Mouse (Mus musculus): ENCODE results near the gene Cntn3.
A peak's percentile ranks its signal among the peaks of the same experiment; 100 is the strongest.
"Not testable (repeated sequence)": the region's sequence is repeated elsewhere in the genome, so short reads cannot be mapped to it uniquely, and the experiment has no call there.

Cntn3 gene

GRCm38 (mm10) chr6:102573001-102573400 is at the start of gene Cntn3:
Cntn3 (minus strand) TSS chr6:102573101.
- not testable (repeated sequence) for DNase-seq (ENCODE audit: low spot score)

GRCm38 (mm10) chr6:102600773-102601172 is 27.9 kb upstream of the Cntn3 start:
- no peak for DNase-seq (ENCODE audit: low spot score)

GRCm38 (mm10) chr6:102597756-102598155 is 24.9 kb upstream of the Cntn3 start:
- DNase-seq (ENCODE audit: low spot score) = no peak

DNA sequence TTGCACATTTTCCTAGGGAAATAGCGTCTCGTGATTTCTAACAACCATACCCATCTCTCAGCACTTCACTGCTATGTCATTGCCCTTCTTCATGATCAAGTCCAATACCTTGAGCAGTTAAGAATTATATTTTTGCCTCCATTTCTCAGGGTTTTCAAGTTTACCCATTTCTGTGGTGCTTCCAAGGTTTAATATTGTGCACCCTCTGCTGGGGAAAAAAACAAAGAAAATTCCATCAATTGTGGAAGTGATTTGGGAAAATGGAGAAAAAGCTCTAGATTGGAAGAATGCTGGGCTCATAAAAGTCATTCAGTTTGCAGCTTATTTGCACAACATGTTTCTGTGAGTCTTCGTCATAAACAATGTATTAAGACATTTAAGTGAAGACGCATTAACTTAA is 17.2 kb upstream of the Cntn3 start:
- DNase-seq (ENCODE audit: low spot score) = no peak

- DNase-seq (ENCODE audit: low spot score) = no peak
These were observed 16.4 kb upstream of the Cntn3 start for GRCm38 (mm10) chr6:102589311-102589710.

DNA sequence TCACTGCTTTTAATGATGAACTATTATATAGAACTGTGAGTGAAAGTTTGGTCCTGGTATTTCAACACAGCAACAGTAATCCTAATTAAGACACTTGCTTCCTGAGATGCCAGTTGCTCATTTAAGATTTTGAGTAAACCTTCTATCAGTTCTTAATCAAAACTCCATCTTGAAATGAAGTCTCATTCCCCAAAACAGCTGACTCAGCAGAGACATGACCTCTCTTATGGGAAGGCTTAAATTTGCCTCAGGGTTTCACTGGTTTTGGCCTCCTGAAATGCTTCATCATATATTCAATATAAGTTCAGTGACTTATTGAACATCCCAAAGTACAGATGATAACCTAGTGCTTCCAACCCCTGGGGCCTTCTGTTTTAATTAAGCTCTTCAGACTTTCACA is 13.2 kb upstream of the Cntn3 start:
- no peak for DNase-seq (ENCODE audit: low spot score)

DNA sequence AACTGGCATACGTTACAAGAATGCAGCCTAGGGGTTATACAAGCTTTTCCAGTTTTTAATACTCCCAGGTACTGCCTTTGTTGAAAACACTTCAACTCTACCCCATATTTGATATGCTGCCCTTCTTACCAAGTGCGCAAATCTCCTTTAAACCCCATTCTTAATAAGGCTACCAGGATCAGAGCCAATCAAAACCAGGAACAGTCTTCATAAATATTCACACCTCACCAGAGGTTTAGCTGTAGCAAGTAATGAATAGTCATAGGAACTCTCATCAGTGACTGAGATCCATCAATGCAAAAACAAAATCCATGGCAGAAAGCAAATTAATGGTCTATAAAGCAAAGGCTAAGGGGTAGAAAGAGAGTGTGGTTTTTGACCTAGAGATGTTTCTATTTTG is 10.7 kb upstream of the Cntn3 start:
- no peak for DNase-seq (ENCODE audit: low spot score)

DNA sequence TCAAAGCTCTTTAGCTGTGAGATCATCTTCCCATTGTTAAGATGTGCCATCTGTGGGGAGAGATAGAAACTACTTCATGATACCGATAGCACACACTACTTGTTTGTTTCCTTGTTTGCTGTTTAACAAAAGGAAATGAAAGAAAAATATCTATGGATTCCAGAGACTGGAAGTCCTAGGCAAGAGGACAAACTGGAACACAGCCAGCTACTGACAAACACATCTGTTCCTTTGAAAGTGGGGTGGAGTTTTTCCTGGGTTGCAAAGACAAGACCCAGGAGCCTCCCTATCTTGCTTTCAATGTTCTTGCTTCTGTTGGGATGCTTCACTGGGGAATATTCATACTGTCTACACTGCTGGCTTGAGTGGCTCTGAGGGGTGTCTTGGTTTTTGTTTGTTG is 5.4 kb downstream of the Cntn3 start:
- no peak for DNase-seq (ENCODE audit: low spot score)

- no peak for DNase-seq (ENCODE audit: low spot score)
These were observed 7.7 kb downstream of the Cntn3 start for GRCm38 (mm10) chr6:102565228-102565627.

DNA sequence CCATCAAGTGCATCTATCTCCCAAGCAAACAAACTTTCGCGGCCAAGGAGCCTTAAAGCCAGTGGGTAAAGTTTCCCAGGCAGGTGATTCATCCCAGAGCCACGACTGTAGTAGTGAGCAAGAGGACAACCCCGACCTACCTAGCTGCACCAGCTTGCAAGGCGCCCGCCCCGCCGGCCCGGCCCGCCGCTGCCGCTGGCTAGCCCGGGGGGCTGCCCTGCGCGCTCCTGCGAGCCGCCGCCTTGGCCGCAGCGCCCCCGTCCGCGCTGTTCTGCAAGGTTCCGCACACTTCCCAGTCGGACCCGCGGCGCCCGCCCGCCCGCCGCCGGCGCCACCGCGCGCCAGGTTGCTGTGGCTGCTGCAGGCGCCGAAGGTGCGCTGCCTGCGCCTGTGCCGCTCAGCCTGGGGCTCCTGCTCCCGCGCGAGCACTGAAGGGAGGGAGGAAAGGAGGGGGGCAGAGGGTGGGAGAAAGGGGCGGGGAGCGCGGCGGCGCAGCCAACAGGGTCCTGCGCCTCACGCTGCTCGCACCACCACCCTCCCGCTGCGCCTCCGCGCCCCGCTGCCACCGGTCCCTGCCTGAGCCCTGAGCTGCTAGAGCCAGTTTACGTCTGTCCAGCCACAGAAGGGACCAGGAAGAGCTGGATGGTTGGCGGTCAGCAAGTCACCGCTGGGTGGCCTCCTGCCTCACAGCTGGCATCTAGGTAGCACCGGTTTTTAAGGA is 8.7 kb downstream of the Cntn3 start:
- DNase-seq (ENCODE audit: low spot score) = peak; percentile 80

DNA sequence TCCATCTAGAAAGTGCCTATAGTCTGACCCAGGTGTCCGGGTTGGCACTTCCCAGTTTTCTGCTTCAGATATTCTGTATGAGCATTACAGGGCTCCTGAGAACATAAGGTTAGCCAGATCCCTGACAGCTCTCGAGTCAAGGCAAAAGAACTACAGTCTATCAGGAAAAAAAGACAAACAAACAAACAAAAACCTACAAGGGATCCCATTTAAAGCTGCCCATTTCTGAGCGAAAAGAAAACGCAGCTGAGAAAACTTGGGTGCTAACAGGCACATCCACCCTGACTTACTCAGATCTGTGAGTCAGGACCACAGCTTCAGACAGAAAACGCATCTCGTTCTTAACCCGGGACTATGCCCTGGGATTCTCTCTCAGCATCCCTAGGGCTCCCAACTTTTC is 9.5 kb downstream of the Cntn3 start:
- DNase-seq (ENCODE audit: low spot score) = no peak

- DNase-seq (ENCODE audit: low spot score) = no peak
These were observed 15.4 kb downstream of the Cntn3 start for GRCm38 (mm10) chr6:102557521-102557920.

- DNase-seq (ENCODE audit: low spot score) = no peak
These were observed 16.4 kb downstream of the Cntn3 start for GRCm38 (mm10) chr6:102556497-102556896.

GRCm38 (mm10) chr6:102555814-102556437 is 17.0 kb downstream of the Cntn3 start:
- no peak for DNase-seq (ENCODE audit: low spot score)

DNA sequence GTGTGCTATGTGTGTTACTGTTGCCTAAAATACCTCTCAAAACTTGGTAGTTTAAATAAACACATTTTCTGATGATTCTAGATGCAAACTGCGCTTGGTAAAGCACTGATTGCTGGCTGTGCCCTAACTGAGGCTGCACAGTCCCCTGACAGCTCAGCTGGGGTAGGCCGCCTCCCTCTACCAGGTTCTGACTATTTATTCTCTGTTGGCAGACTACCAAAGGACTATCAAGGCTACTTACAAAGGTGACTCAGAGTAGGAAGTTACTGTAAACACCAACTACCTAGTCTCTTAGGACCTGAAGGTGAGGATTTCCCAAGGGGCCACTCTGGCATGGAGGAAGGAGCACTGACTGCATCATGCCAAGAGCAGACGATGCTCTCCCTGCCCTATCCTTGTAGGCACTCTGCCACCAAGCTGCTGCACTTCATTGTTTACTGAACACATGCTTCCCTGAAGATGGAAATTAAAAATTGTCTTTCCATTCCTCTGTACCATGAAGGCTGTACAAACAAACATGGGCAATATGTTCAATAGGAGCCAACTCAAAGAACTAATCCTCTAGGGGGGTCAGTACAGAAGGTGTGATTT is 17.7 kb downstream of the Cntn3 start:
- no peak for DNase-seq (ENCODE audit: low spot score)

- no peak for DNase-seq (ENCODE audit: low spot score)
These were observed 31.1 kb downstream of the Cntn3 start for GRCm38 (mm10) chr6:102541633-102542412.

DNA sequence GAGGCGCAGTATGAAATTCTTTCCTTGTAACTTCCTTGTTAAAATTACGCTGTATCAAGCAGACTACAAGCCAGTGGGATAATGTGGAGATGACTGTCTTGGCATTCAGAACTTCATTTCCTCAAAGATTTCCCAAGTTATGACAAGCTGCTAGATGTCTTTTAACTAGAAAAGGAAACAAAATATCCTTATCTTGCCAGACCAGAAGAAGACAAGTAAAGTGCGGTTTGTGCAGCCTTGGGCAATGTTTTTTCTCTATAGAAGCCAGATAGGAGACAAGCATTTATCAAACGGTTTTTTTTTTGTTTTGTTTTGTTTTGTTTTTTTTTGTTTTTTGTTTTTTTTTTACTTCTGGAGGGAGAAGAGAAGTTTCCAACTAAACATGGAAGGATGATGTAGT is 37.3 kb downstream of the Cntn3 start:
- DNase-seq (ENCODE audit: low spot score) = no peak

DNA sequence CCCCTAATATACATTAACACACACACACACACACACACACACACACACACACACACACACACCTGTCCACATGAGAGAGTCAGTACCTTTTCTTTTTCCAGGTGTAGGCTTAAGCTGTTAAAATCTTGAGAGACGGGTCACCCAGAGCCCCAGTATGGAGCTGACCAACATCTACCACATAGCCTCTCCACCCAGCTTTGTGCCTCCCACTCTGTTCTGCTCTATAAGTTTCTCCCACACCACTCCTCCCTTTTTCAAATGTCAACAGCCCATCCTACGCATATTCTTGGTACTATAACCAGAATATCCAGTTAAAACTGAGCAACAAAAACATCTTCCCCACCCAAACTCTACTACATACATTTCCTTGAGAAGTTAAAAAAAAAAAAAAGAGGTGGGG is 49.9 kb downstream of the Cntn3 start:
- DNase-seq (ENCODE audit: low spot score) = no peak

DNA sequence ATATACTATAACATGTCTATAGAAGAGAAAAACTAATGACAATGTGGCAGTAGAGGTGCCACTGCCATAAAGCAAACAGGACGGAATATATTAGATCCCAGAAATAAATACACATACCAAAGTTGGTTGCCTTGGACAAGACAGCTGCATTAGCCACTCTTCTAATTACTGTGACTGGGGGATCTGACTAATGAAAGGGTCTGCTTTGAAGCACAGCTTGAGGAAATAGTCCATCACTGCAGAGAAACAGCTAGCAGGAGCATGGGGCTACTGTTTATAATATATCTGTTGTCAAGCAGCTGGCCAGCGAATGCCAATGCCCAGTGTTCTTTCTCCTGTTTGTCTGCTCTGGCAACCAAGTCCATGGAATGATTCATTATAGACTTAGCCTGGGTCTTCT is 51.9 kb downstream of the Cntn3 start:
- no peak for DNase-seq (ENCODE audit: low spot score)

DNA sequence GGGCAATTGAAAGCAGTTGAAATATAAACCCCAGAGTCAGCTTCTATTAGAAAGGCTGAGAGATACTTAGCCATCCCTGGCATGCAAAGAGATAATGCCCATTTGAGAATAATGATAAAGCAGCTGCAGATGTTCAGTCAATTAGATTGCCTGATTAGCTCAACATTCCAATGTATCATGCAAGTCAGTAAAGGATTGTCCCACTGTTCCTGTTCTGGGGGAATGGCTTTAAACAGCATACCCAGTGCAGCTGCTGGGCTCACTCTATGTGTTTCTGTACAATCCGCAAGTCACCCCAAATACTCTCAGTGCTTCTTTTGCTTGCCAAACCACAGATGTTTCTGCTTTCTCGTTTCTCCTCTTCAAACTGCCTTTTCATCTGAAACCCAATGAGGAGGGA is 57.7 kb downstream of the Cntn3 start:
- DNase-seq (ENCODE audit: low spot score) = no peak

DNA sequence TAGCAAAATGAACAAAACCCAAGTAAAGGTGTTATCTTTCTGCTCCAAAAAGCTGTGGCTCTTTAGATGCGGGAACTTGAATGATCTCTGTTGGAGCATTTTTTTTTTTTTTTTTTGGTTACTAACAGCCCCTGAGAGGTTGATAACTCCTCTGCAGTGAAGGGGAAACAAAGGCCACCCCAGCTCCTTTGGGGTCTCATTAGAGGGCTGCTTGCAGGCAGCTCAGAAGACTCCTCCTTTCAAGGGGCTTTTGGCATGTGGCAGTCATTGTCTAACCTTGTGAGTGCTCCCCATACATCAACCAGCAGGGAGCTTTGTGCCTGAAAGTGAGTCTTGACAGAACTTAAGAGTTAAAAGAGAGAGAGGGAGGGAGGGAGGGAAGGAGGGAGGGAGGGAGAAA is 60.8 kb downstream of the Cntn3 start:
- DNase-seq (ENCODE audit: low spot score) = no peak

DNA sequence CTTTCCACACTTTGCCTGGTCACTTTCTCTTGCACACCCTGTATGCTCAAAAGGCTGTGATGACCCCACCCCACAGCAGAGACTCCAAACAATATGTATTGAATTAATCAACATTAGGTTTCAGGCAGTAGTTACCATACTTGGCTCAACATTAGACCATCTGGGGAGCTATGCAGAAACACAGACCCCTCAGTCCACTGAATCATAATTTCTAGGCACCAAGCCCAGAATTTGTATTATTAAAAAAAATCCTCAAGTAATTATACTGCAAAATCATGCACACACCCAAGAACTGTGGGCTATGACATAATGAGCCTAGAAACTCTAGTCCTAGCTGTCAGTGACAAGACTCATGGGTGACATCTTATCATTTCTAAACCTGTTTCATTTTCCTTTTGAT is 87.4 kb downstream of the Cntn3 start:
- DNase-seq (ENCODE audit: low spot score) = no peak
